Mouse (Mus musculus): ENCODE data around the gene Ly6g6d. TPM values are rescaled to one million over a fixed set of nuclear protein-coding genes. Genes with fewer than 3 reads are reported as not detected.
A peak's percentile ranks its signal among the peaks of the same experiment; 100 is the strongest.
"Not testable (repeated sequence)": the region's sequence is repeated elsewhere in the genome, so short reads cannot be mapped to it uniquely, and the experiment has no call there.

Gene Ly6g6d
- polyA plus RNA-seq, 1 experiment: not detected

GRCm38 (mm10) chr17:35043794-35044193 is 34.1 kb downstream of the Ly6g6d start:
- no peak for TF ChIP-seq CTCF (IDR thresholded peaks at IDR 0.05; ENCODE audit: borderline replicate concordance, insufficient read depth, low read length)
- no peak for TF ChIP-seq POLR2A (IDR thresholded peaks at IDR 0.05; ENCODE audit: low read depth, low read length)
- Histone ChIP-seq H3K27ac (ENCODE audit: insufficient read depth, low read length) (peak overlapping the region; percentile 85; the same call in 1 of the 2 replicates), H3K4me3 (ENCODE audit: insufficient read depth, low read length) (no peak overlapping the region), H3K4me1 (ENCODE audit: control insufficient read depth, insufficient read depth, low read length) (peaks cover 27% of the 10 kb centered on the region)

- Histone ChIP-seq H3K4me1 (ENCODE audit: control insufficient read depth, insufficient read depth, low read length) (peaks cover 17% of the 10 kb centered on the region), H3K27ac (ENCODE audit: insufficient read depth, low read length) (peak overlapping the region; percentile 75), H3K4me3 (ENCODE audit: insufficient read depth, low read length) (no peak overlapping the region)
- peak; percentile 28; the same call in 1 of the 2 replicates for TF ChIP-seq POLR2A (IDR thresholded peaks at IDR 0.05; ENCODE audit: low read depth, low read length)
- TF ChIP-seq CTCF (IDR thresholded peaks at IDR 0.05; ENCODE audit: borderline replicate concordance, insufficient read depth, low read length): no peak
Observed at GRCm38 (mm10) chr17:35039121-35039873, 38.6 kb downstream of the Ly6g6d start.

DNA sequence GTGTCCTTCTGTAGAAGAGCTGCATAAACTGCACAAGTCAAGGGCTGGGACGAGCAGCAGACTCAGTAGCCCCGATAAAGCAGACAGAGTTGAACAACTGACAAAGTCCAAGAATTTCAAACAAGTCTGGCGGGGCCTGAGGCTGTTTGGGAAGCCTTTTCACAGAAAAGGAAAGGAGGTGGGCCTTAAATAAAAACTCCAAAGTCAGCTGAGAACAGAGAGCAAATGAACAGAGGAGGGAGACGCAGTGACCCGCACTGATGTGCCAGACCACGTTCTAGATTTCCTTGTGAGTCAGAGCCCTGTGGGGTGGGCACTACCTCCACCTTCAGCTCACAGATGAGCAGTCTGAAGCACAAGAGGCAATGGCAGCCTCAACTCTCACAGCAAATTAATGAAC is 43.0 kb downstream of the Ly6g6d start:
- no peak for TF ChIP-seq CTCF (IDR thresholded peaks at IDR 0.05; ENCODE audit: borderline replicate concordance, insufficient read depth, low read length)
- TF ChIP-seq POLR2A (IDR thresholded peaks at IDR 0.05; ENCODE audit: low read depth, low read length): no peak
- no peak overlapping the region for H3K27ac ChIP-seq (ENCODE audit: insufficient read depth, low read length)
- no peak overlapping the region for H3K4me3 ChIP-seq (ENCODE audit: insufficient read depth, low read length)
- peaks cover 6% of the 10 kb centered on the region for H3K4me1 ChIP-seq (ENCODE audit: control insufficient read depth, insufficient read depth, low read length)

GRCm38 (mm10) chr17:35033703-35034102 is 44.2 kb downstream of the Ly6g6d start:
- H3K4me1 ChIP-seq (ENCODE audit: control insufficient read depth, insufficient read depth, low read length); H3K27ac ChIP-seq (ENCODE audit: insufficient read depth, low read length); H3K4me3 ChIP-seq (ENCODE audit: insufficient read depth, low read length): not testable (repeated sequence)

DNA sequence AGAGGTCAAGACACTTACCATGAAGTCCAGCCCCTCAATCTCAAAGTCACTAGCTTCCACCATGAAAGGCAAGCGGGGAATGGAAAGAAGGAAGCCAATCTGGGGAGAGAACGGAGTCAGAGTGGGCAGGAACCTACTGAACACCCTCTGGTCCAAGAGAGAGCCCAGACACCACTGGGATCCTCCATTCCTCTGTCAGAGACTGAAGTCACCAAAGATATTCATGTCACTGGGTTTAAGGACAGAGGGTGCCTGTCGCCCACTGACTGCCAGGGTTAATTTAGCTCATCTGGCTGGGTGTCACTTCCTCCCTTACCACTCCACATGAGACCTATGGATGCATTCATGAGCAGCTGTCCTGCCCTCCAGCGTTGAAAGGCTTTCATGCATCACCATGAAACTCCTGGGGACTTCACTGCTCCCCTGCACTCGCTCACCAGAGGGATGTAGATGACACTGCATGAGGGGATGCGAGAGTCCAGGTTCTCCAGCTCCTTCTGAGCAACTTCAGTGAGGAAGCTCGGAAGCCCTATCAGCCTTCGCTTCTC is 45.5 kb downstream of the Ly6g6d start:
- no peak overlapping the region for H3K27ac ChIP-seq (ENCODE audit: insufficient read depth, low read length)
- H3K4me1 ChIP-seq (ENCODE audit: control insufficient read depth, insufficient read depth, low read length): no peaks in the 10 kb centered on the region
- TF ChIP-seq POLR2A (IDR thresholded peaks at IDR 0.05; ENCODE audit: low read depth, low read length) (no peak), CTCF (IDR thresholded peaks at IDR 0.05; ENCODE audit: borderline replicate concordance, insufficient read depth, low read length) (no peak)
- no peak overlapping the region for H3K4me3 ChIP-seq (ENCODE audit: insufficient read depth, low read length)

DNA sequence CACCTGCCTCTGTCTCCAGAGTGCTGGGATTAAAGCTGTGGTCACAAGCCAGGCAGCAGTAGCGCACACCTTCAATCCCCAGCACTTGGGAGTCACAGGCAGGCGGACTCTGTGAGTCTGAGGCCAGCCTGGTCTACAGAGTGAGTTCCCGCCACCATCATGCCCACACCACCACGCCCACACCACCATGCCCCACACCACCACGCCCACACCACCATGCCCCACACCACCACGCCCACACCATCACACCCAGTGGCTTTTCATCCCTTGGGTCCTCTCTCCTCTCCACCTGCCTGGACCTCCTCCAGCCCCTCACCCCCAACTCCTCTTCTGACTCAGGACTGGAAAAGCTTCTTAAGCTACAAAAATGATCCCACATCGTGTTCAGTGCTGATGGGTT is 46.0 kb downstream of the Ly6g6d start:
- TF ChIP-seq POLR2A (IDR thresholded peaks at IDR 0.05; ENCODE audit: low read depth, low read length) (no peak), CTCF (IDR thresholded peaks at IDR 0.05; ENCODE audit: borderline replicate concordance, insufficient read depth, low read length) (no peak)
- Histone ChIP-seq H3K4me3 (ENCODE audit: insufficient read depth, low read length) (no peak overlapping the region), H3K4me1 (ENCODE audit: control insufficient read depth, insufficient read depth, low read length) (no peaks in the 10 kb centered on the region), H3K27ac (ENCODE audit: insufficient read depth, low read length) (no peak overlapping the region)

DNA sequence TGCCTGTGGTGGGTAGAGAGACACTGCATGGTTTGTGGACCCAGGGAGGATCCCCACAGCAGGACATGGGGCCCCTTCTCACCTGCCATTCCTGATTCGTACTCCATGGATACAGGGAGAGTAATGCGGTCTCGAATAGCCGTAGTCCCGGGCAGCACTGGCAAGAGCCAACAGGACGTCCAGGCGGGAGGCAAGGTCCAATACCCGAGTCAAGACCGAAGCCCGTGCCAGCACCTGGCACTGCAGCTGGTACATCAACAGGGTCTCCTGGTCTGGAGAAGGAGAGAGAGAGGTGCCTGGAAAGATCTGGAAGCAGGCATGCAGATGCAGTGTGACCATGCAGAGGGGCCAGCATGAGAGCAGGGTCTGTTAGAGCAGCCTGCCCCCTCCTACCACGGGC is 46.6 kb downstream of the Ly6g6d start:
- Histone ChIP-seq H3K4me1 (ENCODE audit: control insufficient read depth, insufficient read depth, low read length) (no peaks in the 10 kb centered on the region), H3K27ac (ENCODE audit: insufficient read depth, low read length) (no peak overlapping the region), H3K4me3 (ENCODE audit: insufficient read depth, low read length) (no peak overlapping the region)
- TF ChIP-seq POLR2A (IDR thresholded peaks at IDR 0.05; ENCODE audit: low read depth, low read length) (no peak), CTCF (IDR thresholded peaks at IDR 0.05; ENCODE audit: borderline replicate concordance, insufficient read depth, low read length) (no peak)

DNA sequence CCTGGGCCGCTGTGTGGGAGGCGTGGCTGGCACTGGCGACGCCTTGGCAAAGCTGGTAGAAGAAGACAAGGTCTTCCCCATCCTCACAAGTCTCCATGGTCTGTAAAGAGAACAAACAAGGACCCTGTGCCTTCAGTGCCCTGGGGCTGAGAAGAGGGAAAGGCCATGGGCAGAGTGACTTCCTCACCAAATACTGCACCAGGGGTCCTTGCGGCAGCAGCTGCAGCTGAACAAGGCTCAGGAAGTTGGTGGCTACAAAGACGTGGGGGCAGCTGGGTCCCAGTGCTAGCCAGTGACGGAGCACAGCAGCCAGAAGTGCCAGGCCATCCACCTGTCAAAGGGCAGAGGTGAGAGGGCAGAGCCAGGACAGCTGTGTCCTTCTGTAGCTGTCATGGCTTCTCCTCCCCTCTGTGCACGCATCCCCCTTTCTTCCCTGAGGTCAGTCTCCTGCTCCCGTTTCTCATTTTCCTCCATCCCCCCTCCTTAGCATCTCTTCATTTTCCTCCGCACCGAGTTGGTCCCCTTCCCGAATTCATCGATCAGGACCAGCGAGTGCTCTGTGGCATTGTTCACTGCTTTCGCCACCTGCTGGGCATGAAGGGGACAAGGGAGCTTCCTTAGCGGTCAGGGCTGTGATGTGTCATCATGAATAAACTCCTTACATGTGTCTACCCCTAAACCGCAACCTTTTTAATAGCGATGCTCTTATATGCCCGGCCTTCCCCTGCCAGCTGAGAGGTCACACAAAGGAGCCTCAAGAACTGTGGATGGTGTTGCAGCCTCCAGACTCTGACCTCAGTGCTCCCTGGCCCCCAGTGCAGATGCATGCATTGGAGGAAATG is 48.0 kb downstream of the Ly6g6d start:
- no peak overlapping the region for H3K4me3 ChIP-seq (ENCODE audit: insufficient read depth, low read length)
- no peak overlapping the region for H3K27ac ChIP-seq (ENCODE audit: insufficient read depth, low read length)
- H3K4me1 ChIP-seq (ENCODE audit: control insufficient read depth, insufficient read depth, low read length): no peaks in the 10 kb centered on the region
- TF ChIP-seq POLR2A (IDR thresholded peaks at IDR 0.05; ENCODE audit: low read depth, low read length): no peak
- TF ChIP-seq CTCF (IDR thresholded peaks at IDR 0.05; ENCODE audit: borderline replicate concordance, insufficient read depth, low read length): peak; percentile 80; the same call in 1 of the 2 replicates

DNA sequence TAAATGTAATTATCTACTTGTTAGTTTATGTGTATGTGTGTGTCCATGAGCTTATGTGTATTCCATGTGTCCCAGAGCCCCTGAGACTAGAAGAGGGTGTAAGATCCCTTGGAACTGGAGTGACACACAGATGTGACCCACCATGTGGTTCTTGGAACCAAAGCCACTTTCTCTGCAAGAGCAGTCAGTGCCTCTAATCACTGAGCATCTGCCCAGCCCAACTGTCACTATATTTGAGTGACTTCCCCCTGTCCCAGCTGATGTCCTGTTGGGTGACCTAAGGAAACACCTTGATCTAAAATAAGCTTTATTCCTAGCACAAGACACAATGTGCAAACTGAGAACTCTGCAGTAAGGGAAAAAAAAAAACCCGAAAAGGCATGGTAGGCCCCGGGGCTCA is 49.5 kb downstream of the Ly6g6d start:
- Histone ChIP-seq H3K4me1 (ENCODE audit: control insufficient read depth, insufficient read depth, low read length) (no peaks in the 10 kb centered on the region), H3K27ac (ENCODE audit: insufficient read depth, low read length) (no peak overlapping the region), H3K4me3 (ENCODE audit: insufficient read depth, low read length) (no peak overlapping the region)
- TF ChIP-seq CTCF (IDR thresholded peaks at IDR 0.05; ENCODE audit: borderline replicate concordance, insufficient read depth, low read length): no peak
- TF ChIP-seq POLR2A (IDR thresholded peaks at IDR 0.05; ENCODE audit: low read depth, low read length): no peak
